Mouse (Mus musculus) embryo, embryonic 10 days (tissue): ENCODE data around the gene BC048562.

Source experiments
- DNase-seq: peaks from one replicate; pipeline ENCODE4 v3.0.0-alpha.2; 2015; ENCODE audit warnings: low spot score

The BC048562 gene

DNA sequence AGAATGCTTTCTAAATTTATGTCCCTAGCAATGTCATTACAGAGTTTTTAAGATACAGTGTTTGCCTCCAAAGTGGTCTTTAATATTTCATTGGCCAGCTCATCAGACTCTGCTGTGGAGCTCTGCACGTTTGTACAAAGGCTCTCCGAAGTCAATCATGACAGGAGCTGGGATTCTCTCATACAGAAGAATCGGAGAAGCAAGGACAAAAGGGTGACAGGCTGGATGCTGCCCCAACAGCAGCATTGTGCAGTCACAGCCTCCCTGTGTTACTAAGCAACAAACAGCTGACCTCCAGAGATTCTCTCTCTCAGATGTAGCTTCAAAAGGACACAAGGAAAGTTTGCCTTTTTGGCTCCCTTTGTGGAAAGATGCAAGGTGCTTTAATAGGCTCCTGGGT, at the start of gene BC048562:
Gene BC048562, plus strand, starts transcription at position 301 of the 400 bp plus-strand sequence.
- DNase-seq, result no peak

GRCm38 (mm10) chr9:108386816-108387215, 49.5 kb upstream of the BC048562 start:
- no peak for DNase-seq

DNA sequence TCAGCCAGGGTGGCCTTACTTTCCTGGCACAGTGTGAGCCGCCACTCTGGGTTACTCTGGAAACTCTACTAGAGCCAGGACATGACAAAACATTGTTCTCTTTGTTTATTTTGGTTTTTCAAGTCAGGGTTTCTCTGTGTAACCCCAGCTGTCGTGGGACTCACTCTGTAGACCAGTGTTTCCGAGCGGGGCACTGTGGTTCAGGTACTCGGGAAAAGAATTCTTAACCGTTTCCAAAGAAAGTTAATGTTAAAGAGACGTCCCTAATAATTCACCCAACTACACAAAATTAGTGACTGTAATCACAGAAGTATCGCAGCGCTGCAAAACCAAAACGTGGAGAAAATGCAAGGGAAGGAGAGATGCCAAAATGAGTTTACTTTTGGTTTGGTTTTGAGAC, 47.7 kb upstream of the BC048562 start:
- no peak for DNase-seq

DNA sequence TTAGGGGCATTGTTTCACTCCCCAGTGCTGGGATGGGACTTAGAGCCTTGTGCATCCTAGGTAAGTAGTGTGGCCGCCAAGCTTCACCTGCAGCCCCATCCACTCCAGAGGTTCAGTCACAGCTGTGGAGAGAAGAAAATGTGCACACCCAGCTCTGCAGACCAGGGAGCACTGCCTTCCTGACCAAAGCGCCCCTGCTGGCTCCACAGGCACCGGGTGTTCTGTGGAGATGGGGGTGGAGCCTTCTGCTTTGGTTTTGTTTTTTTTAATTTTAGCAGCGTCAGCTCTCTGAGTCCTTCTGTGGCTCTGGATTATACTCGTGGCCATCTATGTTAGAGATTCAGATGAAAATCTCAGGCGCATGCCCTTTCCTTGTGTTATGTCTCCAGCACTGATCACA, 47.1 kb upstream of the BC048562 start:
- no peak for DNase-seq

- peak; percentile 38 for DNase-seq
These were observed 43.6 kb upstream of the BC048562 start, which contains the start of gene 1700102P08Rik for GRCm38 (mm10) chr9:108392676-108393075. TSS of gene 1700102P08Rik (plus strand) at chr9:108392805.

DNA sequence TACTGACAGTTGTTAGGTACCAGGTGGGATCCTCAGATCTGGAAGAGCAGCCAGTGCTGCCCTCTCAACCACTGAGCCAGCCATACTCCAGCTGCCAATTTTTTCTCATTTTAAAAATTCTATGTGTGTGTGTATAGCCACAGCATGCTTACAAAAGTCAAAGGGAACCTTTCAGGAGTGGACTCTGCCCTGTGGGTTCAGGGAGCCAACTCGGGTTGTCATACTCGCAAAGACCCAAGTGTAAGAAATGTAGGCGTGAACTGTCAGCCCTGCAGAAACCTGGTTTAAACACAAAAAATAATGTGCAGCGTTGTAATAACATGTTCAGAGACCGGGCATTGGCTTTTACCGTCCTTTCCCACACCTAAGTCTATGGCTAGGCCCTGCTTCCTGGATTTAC, 42.1 kb upstream of the BC048562 start:
- DNase-seq, result no peak

- DNase-seq, result no peak
These were observed 40.9 kb upstream of the BC048562 start for GRCm38 (mm10) chr9:108395427-108395826.

DNA sequence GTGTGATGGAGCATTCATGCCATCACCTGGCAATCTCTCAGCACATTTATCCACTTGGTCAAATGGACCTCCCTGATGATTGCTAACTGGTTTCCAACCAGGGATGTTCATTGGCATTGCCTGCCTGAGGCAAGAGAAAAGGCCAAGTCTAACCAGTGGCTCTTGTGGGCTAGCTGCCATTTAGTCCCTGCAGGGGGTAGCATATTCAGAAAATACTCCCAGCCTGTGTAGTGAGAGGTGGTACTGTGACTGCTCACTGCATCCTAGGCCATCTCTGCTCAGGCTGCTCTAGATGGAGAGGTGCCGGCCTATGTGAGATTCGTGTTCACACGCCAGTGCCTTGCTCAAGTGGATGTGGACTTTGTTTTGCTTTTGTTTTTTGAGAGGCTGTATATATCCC, 38.0 kb upstream of the BC048562 start:
- no peak for DNase-seq

DNA sequence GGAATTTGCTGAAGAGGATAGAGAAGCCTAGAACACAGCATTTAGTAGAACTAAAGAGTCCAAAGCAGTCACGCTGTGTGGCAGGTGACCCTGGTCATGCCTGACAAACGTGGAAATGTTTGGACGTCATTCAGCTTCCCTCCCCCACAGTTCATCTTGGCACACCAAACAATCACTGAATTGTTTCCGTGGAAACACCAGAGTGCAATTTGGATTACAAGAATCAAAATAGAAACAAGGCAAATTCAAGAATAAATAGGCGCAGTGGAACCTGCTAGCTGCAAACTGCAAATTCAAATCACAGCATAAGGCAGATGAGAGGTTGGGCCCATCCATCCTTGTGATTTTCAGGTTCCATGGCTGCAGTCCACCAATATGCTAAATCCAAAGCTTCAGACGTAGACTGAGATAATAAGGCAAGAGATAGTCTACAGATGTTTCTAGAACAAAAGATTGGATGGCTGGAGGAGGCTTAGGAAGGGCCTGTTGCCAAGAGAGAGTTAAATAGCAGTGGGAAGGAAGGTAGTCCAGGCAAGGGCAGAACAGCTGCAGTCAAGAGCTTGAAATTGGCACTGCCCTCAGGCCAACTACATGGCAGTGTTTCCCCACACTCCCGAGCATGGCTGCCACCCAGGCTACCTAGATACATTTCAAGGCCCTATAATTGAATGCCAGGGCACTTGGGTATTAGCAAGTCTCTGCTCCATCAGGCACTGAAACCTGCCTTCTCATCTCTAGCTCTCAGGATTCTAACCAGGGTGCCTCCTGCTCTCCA, 34.9 kb upstream of the BC048562 start:
- no peak for DNase-seq

- DNase-seq, result no peak
These were observed 33.2 kb upstream of the BC048562 start for GRCm38 (mm10) chr9:108403081-108403480.

DNA sequence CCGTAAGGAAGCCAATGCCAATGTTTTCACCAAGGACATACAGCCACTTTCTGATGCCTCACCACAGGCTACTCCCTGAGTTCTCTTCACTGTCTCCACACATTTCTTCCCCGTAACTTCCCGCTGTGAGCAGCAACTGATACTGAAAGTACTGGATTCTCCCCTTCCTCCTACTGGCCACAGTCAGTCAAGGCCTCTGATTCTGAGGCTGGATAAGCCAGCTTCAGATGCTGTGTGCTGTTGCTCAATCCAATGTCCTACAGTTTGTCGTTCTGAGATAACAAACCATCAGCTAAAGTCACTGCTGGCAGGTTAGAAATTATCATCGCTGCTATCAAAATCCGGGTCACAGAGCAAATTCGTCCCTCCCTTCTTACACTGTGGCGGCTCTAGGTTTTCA, 31.8 kb upstream of the BC048562 start:
- DNase-seq, result no peak

- DNase-seq, result no peak
These were observed 26.7 kb upstream of the BC048562 start for GRCm38 (mm10) chr9:108409535-108409934.

- DNase-seq, result no peak
These were observed 24.8 kb upstream of the BC048562 start for GRCm38 (mm10) chr9:108411381-108411942.

DNA sequence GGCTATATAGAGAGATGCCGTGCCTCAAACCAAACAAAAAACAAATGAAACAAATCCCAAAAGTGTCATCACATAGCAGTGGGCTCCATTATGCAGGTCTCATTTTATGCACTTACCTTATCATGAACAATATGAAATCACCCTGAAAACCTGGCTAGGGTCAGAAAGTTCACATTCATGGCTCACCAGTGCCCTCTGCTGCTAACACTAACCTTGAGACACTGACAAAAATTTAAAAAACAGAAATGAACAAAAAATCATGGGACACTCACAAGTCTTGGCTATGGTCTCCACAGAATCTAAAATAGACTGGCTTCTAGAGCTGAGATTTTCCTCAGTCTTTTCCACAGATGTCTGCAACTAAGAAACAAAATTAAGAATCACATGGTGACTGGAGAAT, 24.1 kb upstream of the BC048562 start:
- peak; percentile 37 for DNase-seq

- DNase-seq, result no peak
These were observed 7.9 kb upstream of the BC048562 start, which contains the start of gene Ccdc36 for GRCm38 (mm10) chr9:108428384-108428783. TSS of gene Ccdc36 (minus strand) at chr9:108428484.

DNA sequence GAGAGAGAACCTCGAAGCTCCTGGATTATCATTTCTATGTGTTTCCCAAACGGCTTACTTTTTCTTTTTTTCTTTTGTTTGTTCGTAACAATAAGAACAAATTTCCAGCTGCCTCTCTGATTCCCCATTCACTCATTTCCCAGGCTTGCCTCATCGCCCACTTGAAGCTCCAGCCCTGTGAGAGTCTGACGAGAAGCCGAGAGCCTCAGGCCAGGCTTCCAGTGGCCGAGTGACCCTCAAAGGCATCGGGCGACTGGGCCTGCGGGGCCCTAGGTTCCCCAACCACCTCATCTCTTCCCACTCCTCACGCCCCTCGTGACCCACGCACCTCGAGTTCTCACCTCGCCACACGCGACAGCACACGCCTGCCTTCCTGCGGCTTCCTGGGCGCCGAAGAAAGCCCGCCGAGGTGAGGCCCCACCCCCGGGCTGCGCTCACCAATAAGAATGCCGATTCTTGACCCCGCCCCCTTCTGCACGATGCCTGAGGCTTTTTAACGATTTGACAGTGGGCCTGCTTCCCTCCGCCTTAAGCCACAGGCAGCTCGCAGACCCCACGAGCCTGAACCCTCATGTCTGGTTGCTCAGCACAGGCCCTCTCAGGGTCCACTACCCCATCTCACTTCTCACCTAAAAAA, 4.7 kb upstream of the BC048562 start:
- peak; percentile 59 for DNase-seq

GRCm38 (mm10) chr9:108439176-108439575, 2.9 kb downstream of the BC048562 start:
- no peak for DNase-seq

GRCm38 (mm10) chr9:108440485-108440884, 4.2 kb downstream of the BC048562 start:
- DNase-seq, result no peak

DNA sequence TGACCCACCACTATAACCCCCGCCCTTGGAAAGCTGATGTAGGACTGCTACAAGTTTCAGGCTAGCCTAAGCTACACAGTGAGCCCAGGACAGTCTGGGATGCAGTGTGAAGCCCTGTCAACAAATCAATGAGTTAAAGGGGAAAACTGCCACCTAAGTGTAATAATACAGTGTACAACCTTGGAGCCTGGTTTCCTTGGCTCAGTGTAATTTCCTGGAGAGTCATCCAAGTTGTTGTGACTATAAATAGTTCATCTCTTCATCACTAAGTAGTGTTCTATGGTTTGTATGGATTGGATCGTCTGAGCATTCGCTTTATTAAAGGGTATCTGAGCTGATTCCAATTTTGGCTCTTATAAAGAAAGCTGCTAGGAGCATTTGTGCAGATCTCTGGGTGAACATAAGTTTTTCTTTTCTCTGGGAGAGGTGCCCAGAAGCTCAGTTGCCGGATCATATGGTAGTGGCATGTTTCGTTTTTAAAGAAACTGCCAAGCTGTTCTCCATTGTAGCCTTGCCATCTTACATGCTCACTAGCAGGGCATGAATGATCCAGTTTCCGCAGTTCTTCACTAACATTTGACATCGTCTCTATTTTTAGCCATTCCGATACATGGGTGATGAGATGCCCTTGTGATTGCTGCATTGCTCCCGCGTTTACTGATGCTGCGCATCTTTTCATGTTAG, 5.1 kb downstream of the BC048562 start:
- DNase-seq, result no peak

DNA sequence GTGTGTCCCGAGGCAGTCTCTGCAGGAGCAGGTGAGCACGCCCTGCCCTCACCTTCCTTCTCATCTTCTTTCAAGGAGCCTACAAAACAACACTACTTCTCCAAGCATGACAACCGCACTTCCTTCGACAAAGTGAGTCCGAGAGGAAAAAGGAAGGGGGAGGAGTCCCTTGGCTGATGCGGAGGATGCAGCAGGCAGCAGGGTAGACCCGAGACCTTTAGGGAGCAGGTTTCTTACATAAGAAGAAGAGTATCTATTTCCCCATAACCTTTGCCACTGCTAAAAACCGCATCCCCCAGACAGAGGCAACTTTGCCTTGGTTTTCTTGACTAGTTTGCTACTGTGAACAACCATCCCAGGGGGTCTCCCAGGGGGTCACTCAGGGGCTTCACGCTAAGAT, 8.8 kb downstream of the BC048562 start:
- DNase-seq, result no peak

GRCm38 (mm10) chr9:108449860-108450259, 13.6 kb downstream of the BC048562 start:
- peak; percentile 84 for DNase-seq
